Mouse (Mus musculus) retina, postnatal 7 days (tissue): ENCODE data around the gene Olfr744.
"Not testable (repeated sequence)": the region's sequence is repeated elsewhere in the genome, so short reads cannot be mapped to it uniquely, and the experiment has no call there.

ENCODE experiments used
- DNase-seq: peaks from one replicate; pipeline ENCODE4 v3.0.0-alpha.2; 2012; ENCODE audit warnings: low read depth, low spot score

Gene Olfr744

DNA sequence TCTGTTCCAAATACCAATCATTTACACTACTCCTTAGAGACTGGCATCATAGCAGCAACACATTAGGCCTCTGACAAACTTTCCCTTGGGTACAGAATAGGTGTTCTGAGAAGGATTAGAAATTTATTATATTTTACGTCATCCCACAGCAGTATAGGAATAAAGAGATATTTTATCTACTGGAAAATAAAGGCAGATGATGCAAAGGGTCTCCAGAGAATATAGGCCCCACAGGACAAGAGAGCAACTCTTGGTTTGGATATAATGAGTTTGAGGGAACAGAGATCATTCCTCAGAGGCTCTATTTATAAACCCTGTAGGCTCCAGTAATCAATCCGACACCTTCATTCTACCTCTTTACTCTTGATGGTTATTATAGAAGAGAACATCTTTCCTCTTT, at the start of gene Olfr744:
Gene Olfr744, plus strand, starts transcription at position 301 of the 400 bp plus-strand sequence.
- DNase-seq = no peak

DNA sequence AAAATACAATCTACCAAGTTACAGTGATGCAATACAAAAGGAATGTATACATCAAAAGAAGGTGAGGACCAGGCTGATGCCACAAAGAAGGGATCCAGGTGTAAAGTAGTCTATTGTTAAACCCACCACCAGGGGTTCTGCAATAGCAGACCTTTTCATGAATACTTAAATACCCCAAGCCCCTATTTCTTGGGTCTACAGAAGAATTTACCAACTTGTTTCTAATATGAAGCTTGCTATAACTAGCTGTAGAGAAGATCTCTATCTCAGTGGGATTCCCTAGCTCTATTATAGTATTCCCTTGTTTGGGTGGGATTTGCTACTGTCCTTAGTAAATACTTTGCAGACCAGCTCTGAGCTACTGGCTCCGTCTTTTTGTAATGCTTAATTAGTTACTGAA, 41.6 kb upstream of the Olfr744 start:
- not testable (repeated sequence) for DNase-seq

DNA sequence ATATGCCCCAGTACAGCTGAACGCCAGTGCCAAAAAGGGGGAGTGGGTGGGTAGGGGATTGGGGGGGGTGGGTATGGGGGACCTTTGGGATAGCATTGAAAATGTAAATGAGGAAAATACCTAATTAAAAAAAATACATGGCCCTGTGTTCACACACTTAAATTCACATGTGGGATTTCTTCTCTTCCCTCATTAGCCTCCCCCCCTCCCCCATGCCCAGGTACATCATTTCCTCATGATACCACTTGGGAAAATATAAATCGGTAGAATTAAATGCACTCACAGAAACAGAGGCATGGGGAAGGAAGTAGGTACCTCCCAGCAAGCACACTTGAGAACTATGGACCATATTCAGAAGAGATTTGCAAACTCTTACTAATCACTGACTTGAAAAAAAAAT, 24.4 kb downstream of the Olfr744 start, which contains the start of gene Olfr745:
Gene Olfr745, plus strand, starts transcription at position 301 of the 400 bp plus-strand sequence.
- DNase-seq = no peak

DNA sequence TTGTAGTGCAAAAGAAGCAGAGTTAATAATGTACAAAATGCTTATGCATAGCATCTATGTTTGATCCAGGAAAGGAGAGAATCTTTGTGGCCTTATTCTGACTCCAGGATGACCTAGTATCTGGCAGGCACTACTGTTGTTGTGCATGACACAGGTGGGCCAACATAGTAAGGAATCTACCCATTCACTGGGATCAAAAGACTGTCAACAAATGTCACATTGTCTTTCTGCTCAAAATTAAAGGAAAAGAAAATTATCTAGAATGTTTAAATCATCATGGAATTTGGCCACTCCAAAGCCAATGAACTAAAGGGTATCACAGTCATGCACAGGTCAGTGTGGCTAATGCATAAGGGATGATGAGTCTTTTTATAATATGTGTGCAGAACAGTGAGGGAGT, 32.1 kb downstream of the Olfr744 start, which contains the start of gene Olfr746:
Gene Olfr746, plus strand, starts transcription at position 301 of the 400 bp plus-strand sequence.
- DNase-seq = no peak
